Mouse (Mus musculus) MEL (cell line): Measurements from ENCODE around the gene Stk11. TPM values are rescaled to one million over a fixed set of nuclear protein-coding genes. Genes with fewer than 3 reads are reported as not detected.
A peak's percentile ranks its signal among the peaks of the same experiment; 100 is the strongest.

Experiments used
- DNase-seq: peaks from one replicate; pipeline ENCODE4 v3.0.0; 2011; ENCODE audit warnings: low read depth, low spot score
- H3K27ac ChIP-seq: 2 replicates; pipeline ENCODE4 v1.5.1; 2012; ENCODE audit warnings: low read depth, mild to moderate bottlenecking, control low read depth, low read length, moderate library complexity; ENCODE audit not compliant: control insufficient read depth
- H3K27me3 ChIP-seq, 2 experiments: fragments of 150-350 bp in 1 of 2; sonication (generic) in 1 of 2; 2 replicates each; pipeline ENCODE4 v1.6.1; 2012; ENCODE audit warnings: low read length in 2 of 2, mild to moderate bottlenecking in 2 of 2, improper control_type of control experiment in 1 of 2, moderate library complexity in 1 of 2; ENCODE audit not compliant: insufficient read depth in 2 of 2, control insufficient read depth in 1 of 2
- H3K36me3 ChIP-seq, 2 experiments: 2 replicates each; pipeline ENCODE4 v1.6.1; 2012 to 2014; ENCODE audit warnings: low read length in 2 of 2, improper control_type of control experiment in 1 of 2, inconsistent platforms in 1 of 2, mild to moderate bottlenecking in 1 of 2; ENCODE audit not compliant: insufficient read depth in 2 of 2, control insufficient read depth in 1 of 2
- H3K4me1 ChIP-seq, 2 experiments: fragments of 150-350 bp in 1 of 2; sonication (generic) in 1 of 2; 2 replicates each; pipeline ENCODE4 v1.6.1; 2012; ENCODE audit warnings: low read length in 2 of 2, improper control_type of control experiment in 1 of 2, mild to moderate bottlenecking in 1 of 2; ENCODE audit not compliant: insufficient read depth in 2 of 2, control insufficient read depth in 1 of 2
- H3K4me3 ChIP-seq, 2 experiments: fragments of 150-350 bp in 1 of 2; sonication (generic) in 1 of 2; 2 replicates each; pipeline ENCODE4 v1.5.1; 2012; ENCODE audit warnings: low read depth in 2 of 2, low read length in 2 of 2, mild to moderate bottlenecking in 2 of 2, moderate library complexity in 2 of 2, control low read depth in 1 of 2, improper control_type of control experiment in 1 of 2; ENCODE audit not compliant: control insufficient read depth in 1 of 2, insufficient read depth in 1 of 2
- H3K79me2 ChIP-seq: 2 replicates; pipeline ENCODE4 v1.6.1; 2012; ENCODE audit warnings: mild to moderate bottlenecking, low read length, moderate library complexity; ENCODE audit not compliant: control insufficient read depth, poor library complexity, insufficient read depth
- H3K9ac ChIP-seq: 2 replicates; pipeline ENCODE4 v1.6.1; 2012; ENCODE audit warnings: low read depth, mild to moderate bottlenecking, control low read depth, low read length, moderate library complexity; ENCODE audit not compliant: control insufficient read depth, poor library complexity, severe bottlenecking
- H3K9me3 ChIP-seq: fragments of 150-350 bp; sonication (generic); replicated peaks from 2 replicates; pipeline ENCODE4 v1.6.1; 2012; ENCODE audit warnings: mild to moderate bottlenecking, low read length, improper control_type of control experiment, moderate library complexity; ENCODE audit not compliant: insufficient read depth
- BHLHE40 ChIP-seq: IDR thresholded peaks from 2 replicates; pipeline ENCODE4 v1.6.1; 2012; ENCODE audit warnings: low read depth, mild to moderate bottlenecking, inconsistent platforms, low read length, improper control_type of control experiment, borderline replicate concordance
- CHD1 ChIP-seq: IDR thresholded peaks from 2 replicates; pipeline ENCODE4 v1.6.1; 2012; ENCODE audit warnings: low read depth, mild to moderate bottlenecking, inconsistent platforms, low read length, improper control_type of control experiment
- CHD2 ChIP-seq: IDR thresholded peaks from 2 replicates; pipeline ENCODE4 v1.6.1; 2011; ENCODE audit warnings: low read length, improper control_type of control experiment
- CTCF ChIP-seq, 3 experiments: IDR thresholded peaks in 2 of 3; conservative IDR thresholded peaks in 1 of 3; 2 replicates each; pipeline ENCODE4 v1.5.1; 2011 to 2012; ENCODE audit warnings: low read length in 3 of 3, low read depth in 2 of 3, mild to moderate bottlenecking in 2 of 3, improper control_type of control experiment in 1 of 3, inconsistent platforms in 1 of 3, mixed read lengths in 1 of 3, moderate library complexity in 1 of 3; ENCODE audit not compliant: control insufficient read depth in 1 of 3, insufficient read depth in 1 of 3, poor library complexity in 1 of 3, severe bottlenecking in 1 of 3
- E2F4 ChIP-seq: IDR thresholded peaks from 2 replicates; pipeline ENCODE4 v1.6.1; 2011; ENCODE audit warnings: low read depth, low read length, improper control_type of control experiment, borderline replicate concordance
- EP300 ChIP-seq, 2 experiments: IDR thresholded peaks; 2 replicates each; pipeline ENCODE4 v1.6.1; 2011; ENCODE audit warnings: improper control_type of control experiment in 2 of 2, low read length in 2 of 2, low read depth in 1 of 2, mild to moderate bottlenecking in 1 of 2
- ETS1 ChIP-seq: IDR thresholded peaks from 2 replicates; pipeline ENCODE4 v1.6.1; 2012; ENCODE audit warnings: low read depth, mild to moderate bottlenecking, inconsistent platforms, low read length, improper control_type of control experiment, moderate library complexity
- GATA1 ChIP-seq: IDR thresholded peaks from 2 replicates; pipeline ENCODE4 v1.6.1; 2011; ENCODE audit warnings: low read depth, low read length, improper control_type of control experiment
- HCFC1 ChIP-seq: IDR thresholded peaks from 2 replicates; pipeline ENCODE4 v1.6.1; 2012; ENCODE audit warnings: low read depth, mild to moderate bottlenecking, inconsistent platforms, low read length, improper control_type of control experiment, moderate library complexity
- JUND ChIP-seq: IDR thresholded peaks from 2 replicates; pipeline ENCODE4 v1.6.1; 2011; ENCODE audit warnings: low read depth, mild to moderate bottlenecking, improper control_type of control experiment, low read length
- MAFK ChIP-seq: IDR thresholded peaks from 2 replicates; pipeline ENCODE4 v1.6.1; 2011; ENCODE audit warnings: low read depth, mild to moderate bottlenecking, low read length, improper control_type of control experiment, borderline replicate concordance
- MAX ChIP-seq: IDR thresholded peaks from 2 replicates; pipeline ENCODE4 v1.6.1; 2011; ENCODE audit warnings: low read length, improper control_type of control experiment
- MAZ ChIP-seq: IDR thresholded peaks from 2 replicates; pipeline ENCODE4 v1.6.1; 2012; ENCODE audit warnings: low read depth, mild to moderate bottlenecking, inconsistent platforms, low read length, improper control_type of control experiment
- MEF2A ChIP-seq: IDR thresholded peaks from 2 replicates; pipeline ENCODE4 v1.6.1; 2014; ENCODE audit warnings: low read depth, mild to moderate bottlenecking, inconsistent platforms, low read length, improper control_type of control experiment; ENCODE audit not compliant: poor library complexity, insufficient replicate concordance, severe bottlenecking; ENCODE audit errors: extremely low read depth
- MXI1 ChIP-seq: IDR thresholded peaks from 2 replicates; pipeline ENCODE4 v1.6.1; 2011; ENCODE audit warnings: mild to moderate bottlenecking, low read depth, low read length, improper control_type of control experiment
- MYB ChIP-seq: IDR thresholded peaks from 2 replicates; pipeline ENCODE4 v1.6.1; 2011; ENCODE audit warnings: mild to moderate bottlenecking, low read depth, low read length, improper control_type of control experiment
- MYC ChIP-seq: IDR thresholded peaks from 2 replicates; pipeline ENCODE4 v1.6.1; 2011; ENCODE audit warnings: low read depth, mild to moderate bottlenecking, low read length, improper control_type of control experiment, moderate library complexity
- NELFE ChIP-seq: IDR thresholded peaks from 2 replicates; pipeline ENCODE4 v1.6.1; 2011; ENCODE audit warnings: low read depth, low read length, improper control_type of control experiment
- NRF1 ChIP-seq: IDR thresholded peaks from 2 replicates; pipeline ENCODE4 v1.6.1; 2014; ENCODE audit warnings: low read depth, mild to moderate bottlenecking, inconsistent platforms, low read length, improper control_type of control experiment, moderate library complexity; ENCODE audit not compliant: poor library complexity, insufficient read depth, severe bottlenecking
- POLR2A ChIP-seq, 2 experiments: IDR thresholded peaks; 2 replicates each; pipeline ENCODE4 v1.6.1; 2011 to 2012; ENCODE audit warnings: low read length in 2 of 2, mild to moderate bottlenecking in 2 of 2, control low read depth in 1 of 2, improper control_type of control experiment in 1 of 2, low read depth in 1 of 2, moderate library complexity in 1 of 2; ENCODE audit not compliant: control insufficient read depth in 1 of 2, insufficient read depth in 1 of 2, poor library complexity in 1 of 2
- RAD21 ChIP-seq: IDR thresholded peaks from 2 replicates; pipeline ENCODE4 v1.6.1; 2011; ENCODE audit warnings: mild to moderate bottlenecking, low read depth, low read length, improper control_type of control experiment
- SIN3A ChIP-seq: IDR thresholded peaks from 2 replicates; pipeline ENCODE4 v1.6.1; 2012; ENCODE audit warnings: low read length, improper control_type of control experiment, inconsistent platforms
- SMC3 ChIP-seq: IDR thresholded peaks from 2 replicates; pipeline ENCODE4 v1.6.1; 2011; ENCODE audit warnings: low read depth, low read length, improper control_type of control experiment
- TAL1 ChIP-seq: IDR thresholded peaks from 2 replicates; pipeline ENCODE4 v1.6.1; 2012; ENCODE audit warnings: mild to moderate bottlenecking, inconsistent platforms, low read length, moderate library complexity, mixed read lengths
- TBP ChIP-seq: IDR thresholded peaks from 2 replicates; pipeline ENCODE4 v1.8.0; 2011; ENCODE audit warnings: low read depth, low read length, improper control_type of control experiment
- TCF12 ChIP-seq: IDR thresholded peaks from 2 replicates; pipeline ENCODE4 v1.6.1; 2014; ENCODE audit warnings: low read depth, mild to moderate bottlenecking, inconsistent platforms, low read length, improper control_type of control experiment, moderate library complexity
- UBTF ChIP-seq: IDR thresholded peaks from 2 replicates; pipeline ENCODE4 v1.6.1; 2012; ENCODE audit warnings: low read depth, mild to moderate bottlenecking, inconsistent platforms, low read length, improper control_type of control experiment, moderate library complexity, borderline replicate concordance; ENCODE audit not compliant: insufficient read depth
- USF1 ChIP-seq: IDR thresholded peaks from 2 replicates; pipeline ENCODE4 v1.6.1; 2014; ENCODE audit warnings: low read depth, mild to moderate bottlenecking, inconsistent platforms, low read length, improper control_type of control experiment, moderate library complexity
- ZC3H11A ChIP-seq: IDR thresholded peaks from 2 replicates; pipeline ENCODE4 v1.6.1; 2012; ENCODE audit warnings: low read depth, mild to moderate bottlenecking, inconsistent platforms, low read length, improper control_type of control experiment
- ZKSCAN1 ChIP-seq: IDR thresholded peaks from 2 replicates; pipeline ENCODE4 v1.6.1; 2012; ENCODE audit warnings: low read depth, mild to moderate bottlenecking, inconsistent platforms, low read length, improper control_type of control experiment, moderate library complexity
- ZMIZ1 ChIP-seq: IDR thresholded peaks from 2 replicates; pipeline ENCODE4 v1.6.1; 2012; ENCODE audit warnings: low read depth, mild to moderate bottlenecking, inconsistent platforms, low read length, improper control_type of control experiment, moderate library complexity
- ZNF384 ChIP-seq: IDR thresholded peaks from 2 replicates; pipeline ENCODE4 v1.6.1; 2012; ENCODE audit warnings: low read depth, mild to moderate bottlenecking, inconsistent platforms, low read length, improper control_type of control experiment
- polyA plus RNA-seq, 2 experiments: library from polyadenylated mRNA; stranded (reverse) in 1 of 2; unstranded in 1 of 2; fragments of >175 nt in 1 of 2; fragments of >200 nt in 1 of 2; gene quantifications; 2 replicates each; pipeline versions ENCODE4 v1.2.1 to v1.2.4; 2012; ENCODE audit warnings: low replicate concordance in 2 of 2, low read depth in 1 of 2; ENCODE audit not compliant: insufficient read length in 2 of 2, insufficient read depth in 1 of 2, missing spikeins in 1 of 2
- total RNA-seq: library from RNA; depleted of rRNA; stranded (reverse); fragments of 300-350 nt; gene quantifications from 2 replicates; pipeline ENCODE4 v1.2.3, GENCODE M21; 2012

Gene Stk11
- total and polyA plus RNA-seq, 3 experiments = 108 to 188 TPM; not detected in 1

DNA sequence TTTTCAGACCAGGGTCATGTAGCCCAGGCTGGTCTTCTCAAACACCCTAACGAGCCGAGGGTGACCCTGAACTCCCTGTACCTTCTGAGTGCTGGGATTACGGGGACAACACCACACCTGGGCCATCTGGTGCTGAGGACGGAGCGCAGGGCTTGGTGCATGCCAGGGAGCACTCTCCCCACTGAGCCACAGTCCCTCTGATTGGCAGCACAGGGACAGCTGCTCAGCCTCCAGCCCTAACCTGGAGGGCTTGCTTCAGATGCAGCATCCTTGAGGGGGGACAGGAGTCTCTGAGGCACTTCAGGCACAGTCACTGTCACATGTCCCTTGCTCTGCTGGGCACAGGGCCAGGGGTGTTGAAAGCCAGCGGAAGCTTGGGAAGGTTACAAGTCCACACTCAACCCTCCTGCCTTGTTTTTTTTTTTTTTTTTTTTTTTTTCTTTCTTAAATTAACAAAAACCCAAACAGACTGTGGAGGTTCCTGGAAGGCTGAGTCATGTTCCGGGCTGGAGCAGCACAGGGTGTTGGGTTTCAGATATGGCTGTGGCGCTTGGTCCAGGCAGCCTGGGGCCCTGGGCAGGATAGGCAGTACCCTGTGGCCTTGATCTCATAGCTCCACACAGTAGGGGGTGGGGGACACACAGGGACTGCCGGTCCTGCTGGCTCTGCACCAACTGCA, 44.6 kb upstream of the Stk11 start:
- Histone ChIP-seq H3K4me3 (no peak overlapping the region), H3K9me3 (no peaks in the 10 kb centered on the region), H3K27ac (peak overlapping the region; percentile 81), H3K79me2 (no peaks in the 10 kb centered on the region; the same call in 1 of the 2 replicates), H3K9ac (peak overlapping the region; percentile 47), H3K4me1 (peaks cover 0 to 24% of the 10 kb centered on the region in 2 experiments; a peak in 2 of 4 replicates), H3K27me3 (no peaks in the 10 kb centered on the region), H3K36me3 (peaks cover 0 to 20% of the 10 kb centered on the region in 2 experiments; a peak in 3 of 4 replicates)
- DNase-seq = peak; percentile 89
- no peak for TF ChIP-seq JUND
- TF ChIP-seq MEF2A = no peak
- peak; percentile 82 for TF ChIP-seq USF1
- no peak for TF ChIP-seq MYB
- TF ChIP-seq UBTF = no peak
- peak; percentile 97 for TF ChIP-seq ZNF384
- TF ChIP-seq BHLHE40 = no peak
- no peak for TF ChIP-seq GATA1
- no peak for TF ChIP-seq POLR2A (IDR thresholded peaks at IDR 0.05; ENCODE audit: control insufficient read depth in 1 of 2, insufficient read depth in 1 of 2, low read depth in 1 of 2, low read length in 2 of 2, poor library complexity in 1 of 2)
- TF ChIP-seq ETS1 = peak; percentile 81
- peak in 1 of 2 experiments; percentile 64; a peak in 3 of 4 replicates for TF ChIP-seq EP300 (IDR thresholded peaks at IDR 0.05; ENCODE audit: low read depth in 1 of 2, low read length in 2 of 2)
- TF ChIP-seq CHD1 = no peak
- TF ChIP-seq RAD21 = no peak
- TF ChIP-seq SIN3A = 0 out of 2 replicates have a peak, but pooled peaks have one; percentile 33
- TF ChIP-seq CTCF (IDR thresholded peaks at IDR 0.05 in 2 of 3, conservative IDR thresholded peaks at IDR 0.05 in 1 of 3; ENCODE audit: control insufficient read depth in 1 of 3, insufficient read depth in 1 of 3, low read depth in 2 of 3, low read length in 3 of 3, poor library complexity in 1 of 3, severe bottlenecking in 1 of 3) = no peak
- no peak; the same call in 1 of the 2 replicates for TF ChIP-seq ZKSCAN1
- peak; percentile 63; the same call in 1 of the 2 replicates for TF ChIP-seq MXI1
- TF ChIP-seq E2F4 = no peak
- TF ChIP-seq MAZ = no peak
- TF ChIP-seq MAX = no peak
- TF ChIP-seq TCF12 = no peak
- TF ChIP-seq MAFK = no peak
- no peak for TF ChIP-seq CHD2
- no peak for TF ChIP-seq ZC3H11A
- TF ChIP-seq SMC3 = no peak
- no peak for TF ChIP-seq HCFC1
- TF ChIP-seq NRF1 = no peak
- no peak for TF ChIP-seq NELFE
- peak; percentile 56; the same call in 1 of the 2 replicates for TF ChIP-seq MYC
- no peak for TF ChIP-seq ZMIZ1
- TF ChIP-seq TAL1 = peak; percentile 47; the same call in 1 of the 2 replicates
- no peak for TF ChIP-seq TBP
- TF ChIP-seq, all 39 proteins: peak for 8
